Mouse (Mus musculus): ENCODE measurements at regions not wholly inside any gene's neighbourhood (a gene's known extent, or its start where the extent isn't known, plus 50 kb on each side); places are given as distances from the start of the nearest gene placed in this dataset.

- TF ChIP-seq POLR2A (IDR thresholded peaks at IDR 0.05; ENCODE audit: low read depth, low read length) (no peak), CTCF (IDR thresholded peaks at IDR 0.05; ENCODE audit: borderline replicate concordance, insufficient read depth, low read length) (no peak)
These were observed 551.6 kb downstream of the Car8 start for GRCm38 (mm10) chr4:7687231-7687630.
